Mouse (Mus musculus) liver, embryonic 16.5 days (tissue): ENCODE results near the gene Prkar2b. TPM values are rescaled to one million over a fixed set of nuclear protein-coding genes. Genes with fewer than 3 reads are reported as not detected.

Experiments used
- ATAC-seq: fragments of 200-750 bp; cut with Nextera tagmentation; 2 replicates; pipeline ENCODE4 v1.8.0; 2017; ENCODE audit warnings: low read depth, mild to moderate bottlenecking, moderate number of reproducible peaks, moderate library complexity
- H3K27ac ChIP-seq: fragments of 300-500 bp; sonication (generic); 2 replicates; pipeline ENCODE4 v1.5.1; 2014; ENCODE audit warnings: mild to moderate bottlenecking, low read length
- H3K27me3 ChIP-seq: fragments of 300-500 bp; sonication (generic); 2 replicates; pipeline ENCODE4 v1.6.1; 2014; ENCODE audit warnings: low read depth, low read length, mixed read lengths; ENCODE audit not compliant: control insufficient read depth, insufficient read depth
- H3K36me3 ChIP-seq: fragments of 300-500 bp; sonication (generic); 2 replicates; pipeline ENCODE4 v1.6.1; 2014; ENCODE audit warnings: mild to moderate bottlenecking; ENCODE audit not compliant: control insufficient read depth, insufficient read depth
- H3K4me1 ChIP-seq: fragments of 300-500 bp; sonication (generic); 2 replicates; pipeline ENCODE4 v1.6.1; 2014; ENCODE audit warnings: low read depth, low read length, mixed read lengths; ENCODE audit not compliant: control insufficient read depth
- H3K4me2 ChIP-seq: fragments of 300-500 bp; sonication (generic); 2 replicates; pipeline ENCODE4 v1.6.1; 2014; ENCODE audit warnings: low read depth, low read length, mixed read lengths
- H3K4me3 ChIP-seq: fragments of 300-500 bp; sonication (generic); 2 replicates; pipeline ENCODE4 v1.5.1; 2014; ENCODE audit warnings: low read depth, mild to moderate bottlenecking, low read length
- H3K9ac ChIP-seq: fragments of 300-500 bp; sonication (generic); 2 replicates; pipeline ENCODE4 v1.6.1; 2014; ENCODE audit warnings: low read depth, low read length
- H3K9me3 ChIP-seq: fragments of 300-500 bp; sonication (generic); replicated peaks from 2 replicates; pipeline ENCODE4 v1.6.1; 2016; ENCODE audit warnings: low read length; ENCODE audit not compliant: control insufficient read depth
- WGBS: fragments of 180-500 bp; shearing (Covaris S2); extraction: QIAGEN DNeasy Blood & Tissue Kit; methylation state at CpG from one replicate; pipeline ENCODE4 v1.1.7; 2014; ENCODE audit not compliant: insufficient replicate concordance; 5-methylcytosine and 5-hydroxymethylcytosine counted together
- polyA plus RNA-seq: library from polyadenylated mRNA; unstranded; fragments of >200 nt; fragmentation: Nextera tagmentation; extraction: Ambion mirVana; gene quantifications from 2 replicates; pipeline ENCODE4 v1.2.1, GENCODE M21; 2015

The Prkar2b gene
- polyA plus RNA-seq, 1 experiment from 2014 or later, result 53.8 TPM

DNA sequence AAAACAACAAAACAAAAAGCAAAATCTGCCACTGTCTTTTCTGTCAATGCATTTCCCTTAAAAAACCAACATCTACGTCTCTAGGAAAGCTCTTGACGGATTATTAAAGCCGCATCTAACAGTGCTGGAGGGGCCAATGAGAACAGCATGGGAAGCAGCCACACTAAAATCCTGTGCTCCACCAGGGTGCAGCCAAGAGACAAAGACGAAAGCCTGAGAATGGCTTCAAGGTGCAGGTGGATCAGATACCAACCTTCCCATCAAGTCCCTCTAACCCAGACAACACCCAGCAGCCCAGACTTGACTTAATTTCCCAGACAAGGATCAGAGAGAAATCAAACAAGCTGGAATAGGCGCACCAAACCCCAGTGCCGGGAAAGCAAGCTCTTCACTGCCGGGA, 84.6 kb downstream of the Prkar2b start:
- peaks cover 26% of the 10 kb centered on the region for H3K36me3 ChIP-seq
- WGBS, result 61% methylated on average over 7 of the region's 7 CpGs

DNA sequence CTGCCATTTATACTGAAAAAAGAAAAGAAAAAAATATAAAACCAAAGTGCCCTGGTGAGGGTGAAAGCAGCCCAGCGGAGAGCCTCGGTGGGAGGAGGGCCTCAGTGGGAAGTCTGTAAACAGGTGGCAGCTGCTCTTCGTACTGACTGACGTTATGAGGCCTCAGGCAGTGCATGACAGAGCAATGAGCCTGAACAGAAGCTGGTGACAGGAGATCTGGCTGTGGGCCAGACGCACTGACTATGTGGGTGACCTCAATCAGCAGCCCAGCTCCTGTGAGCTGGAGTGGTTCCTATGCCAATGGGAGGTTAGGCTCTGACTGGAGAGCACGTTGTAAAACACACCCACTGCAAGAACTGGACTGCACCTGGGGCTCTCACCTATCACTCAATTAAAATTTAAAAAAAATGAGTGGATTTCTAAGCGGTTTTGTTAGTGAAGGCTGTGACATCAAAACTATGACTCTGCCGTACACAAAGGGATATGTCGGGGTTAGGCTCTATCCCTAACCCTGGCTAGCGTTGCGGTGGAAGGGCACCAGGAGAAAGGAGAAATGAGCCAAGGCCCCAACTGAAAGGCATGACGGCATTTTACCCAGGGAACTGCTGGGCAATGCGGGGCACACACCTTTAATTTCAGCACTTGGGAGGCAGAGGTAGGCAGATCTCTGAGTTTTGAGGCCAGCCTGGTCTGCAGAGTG, 87.5 kb downstream of the Prkar2b start:
- peaks cover 11% of the 10 kb centered on the region for H3K4me1 ChIP-seq
- no peak overlapping the region for H3K4me3 ChIP-seq
- H3K36me3 ChIP-seq, result peaks cover 28% of the 10 kb centered on the region
- H3K9ac ChIP-seq, result peak overlapping the region; percentile 33; the same call in 1 of the 2 replicates
- WGBS, result 54% methylated on average over 13 of the region's 13 CpGs
- H3K4me2 ChIP-seq, result no peak overlapping the region
- H3K27me3 ChIP-seq, result no peaks in the 10 kb centered on the region
- H3K9me3 ChIP-seq, result no peaks in the 10 kb centered on the region
- ATAC-seq, result peak; percentile 97
- peak overlapping the region; percentile 84 for H3K27ac ChIP-seq

More for the DNA sequence above, 84.6 kb downstream of the Prkar2b start:
- H3K4me2 ChIP-seq, result no peak overlapping the region
- no peak for ATAC-seq
- no peak overlapping the region for H3K4me3 ChIP-seq
- H3K9me3 ChIP-seq, result no peaks in the 10 kb centered on the region
- H3K4me1 ChIP-seq, result peaks cover 11% of the 10 kb centered on the region
- H3K27ac ChIP-seq, result no peak overlapping the region
- no peaks in the 10 kb centered on the region for H3K27me3 ChIP-seq
- H3K9ac ChIP-seq, result no peak overlapping the region

DNA sequence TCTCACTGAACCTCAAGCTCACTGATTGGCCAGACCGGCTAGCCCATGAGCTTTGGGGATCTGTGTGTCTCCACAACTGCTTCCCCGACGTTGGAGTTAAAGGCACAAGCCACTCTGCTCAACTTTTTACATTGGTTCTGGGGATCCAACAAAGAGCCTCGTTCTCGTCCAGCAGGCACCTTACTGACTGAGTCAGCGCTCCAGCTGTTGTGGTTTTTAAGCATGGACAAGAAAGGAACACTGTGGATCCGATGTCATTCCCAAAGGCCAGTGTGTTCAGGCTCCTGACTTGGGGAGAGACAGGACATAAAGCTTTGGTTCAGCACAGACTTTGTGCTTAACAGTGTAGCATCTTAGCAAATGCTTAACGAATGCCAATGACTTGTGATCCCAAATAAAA, 89.5 kb downstream of the Prkar2b start:
- Histone ChIP-seq H3K4me2 (no peak overlapping the region), H3K9me3 (no peaks in the 10 kb centered on the region), H3K4me1 (peaks cover 19% of the 10 kb centered on the region), H3K9ac (no peak overlapping the region), H3K4me3 (no peak overlapping the region), H3K27ac (no peak overlapping the region), H3K27me3 (no peaks in the 10 kb centered on the region), H3K36me3 (peaks cover 25% of the 10 kb centered on the region)
- WGBS, result 85% methylated on average over 8 of the region's 8 CpGs
- ATAC-seq, result no peak

DNA sequence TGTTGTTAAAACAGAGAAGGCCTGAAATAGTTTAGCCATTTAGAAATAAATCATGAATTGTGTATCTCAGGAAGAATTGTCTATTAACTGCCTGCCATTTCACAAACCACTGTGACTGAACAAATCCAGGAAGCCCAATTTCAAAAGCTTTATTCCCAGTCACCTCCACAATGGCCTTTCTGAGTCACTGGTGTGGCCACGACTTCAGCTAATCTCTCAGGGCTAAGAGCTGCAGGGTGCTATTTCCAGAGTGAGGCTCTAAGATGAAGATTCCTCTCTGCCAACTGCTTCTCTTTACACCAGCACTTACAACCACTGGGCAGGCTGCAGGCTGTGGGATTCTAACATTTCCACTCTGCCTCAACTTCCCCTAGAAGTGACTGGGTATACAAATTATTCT, 92.0 kb downstream of the Prkar2b start:
- no peak for ATAC-seq
- Histone ChIP-seq H3K9ac (no peak overlapping the region), H3K4me2 (no peak overlapping the region), H3K4me1 (peaks cover 36% of the 10 kb centered on the region), H3K36me3 (peaks cover 27% of the 10 kb centered on the region), H3K9me3 (no peaks in the 10 kb centered on the region), H3K27me3 (no peaks in the 10 kb centered on the region), H3K4me3 (no peak overlapping the region), H3K27ac (peak overlapping the region; percentile 54)
- WGBS, result 41% methylated on average over 1 of the region's 1 CpGs

DNA sequence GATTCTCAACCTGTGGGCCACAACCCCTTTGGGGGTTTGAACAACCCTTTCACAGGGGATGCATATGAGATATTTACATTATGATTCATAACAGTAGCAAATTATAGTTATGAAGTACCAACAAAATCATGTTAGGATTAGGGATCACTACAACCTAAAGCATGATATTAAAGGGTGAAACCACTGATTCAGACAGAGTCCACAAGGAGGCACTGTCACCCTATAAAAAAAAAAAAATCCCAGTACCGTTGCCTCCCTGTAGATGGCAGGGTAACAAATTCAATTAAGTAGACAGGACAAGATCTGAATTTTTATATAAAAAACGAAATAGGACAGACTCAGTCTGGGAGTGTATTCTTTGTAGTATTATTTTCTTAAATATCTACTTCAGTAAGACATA, 93.6 kb downstream of the Prkar2b start:
- Histone ChIP-seq H3K27ac (peak overlapping the region; percentile 94), H3K9me3 (no peaks in the 10 kb centered on the region), H3K27me3 (no peaks in the 10 kb centered on the region), H3K4me1 (peaks cover 25% of the 10 kb centered on the region), H3K36me3 (peaks cover 32% of the 10 kb centered on the region), H3K9ac (no peak overlapping the region), H3K4me2 (no peak overlapping the region), H3K4me3 (no peak overlapping the region)
- ATAC-seq, result no peak
- WGBS, result 3% methylated on average over 2 of the region's 2 CpGs

DNA sequence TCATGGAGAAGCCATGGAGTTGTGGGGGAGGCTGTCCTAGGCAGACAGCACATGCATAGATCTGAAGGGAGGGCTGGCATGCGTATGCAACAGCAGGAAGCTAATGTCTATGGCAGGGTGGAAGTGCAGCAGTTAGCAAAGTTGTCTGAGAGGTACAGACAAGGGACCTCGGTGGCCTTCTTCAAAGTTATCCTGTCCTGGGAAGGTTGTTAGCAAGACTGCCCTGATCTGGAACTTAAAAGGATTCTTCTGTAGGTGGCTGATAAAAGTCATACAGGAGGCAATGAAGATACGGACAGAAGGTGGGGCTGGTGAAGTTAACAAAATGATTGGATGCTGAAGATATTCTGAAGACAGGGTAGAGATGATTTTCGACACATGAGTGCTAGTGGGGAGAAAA, 94.7 kb downstream of the Prkar2b start:
- H3K4me1 ChIP-seq, result peaks cover 25% of the 10 kb centered on the region
- no peak overlapping the region for H3K4me3 ChIP-seq
- H3K36me3 ChIP-seq, result peaks cover 29% of the 10 kb centered on the region
- H3K9me3 ChIP-seq, result no peaks in the 10 kb centered on the region
- peak overlapping the region; percentile 26 for H3K4me2 ChIP-seq
- H3K27me3 ChIP-seq, result no peaks in the 10 kb centered on the region
- H3K9ac ChIP-seq, result peak overlapping the region; percentile 49
- H3K27ac ChIP-seq, result peak overlapping the region; percentile 94
- 25% methylated on average over 4 of the region's 4 CpGs for WGBS
- peak; percentile 86 for ATAC-seq

DNA sequence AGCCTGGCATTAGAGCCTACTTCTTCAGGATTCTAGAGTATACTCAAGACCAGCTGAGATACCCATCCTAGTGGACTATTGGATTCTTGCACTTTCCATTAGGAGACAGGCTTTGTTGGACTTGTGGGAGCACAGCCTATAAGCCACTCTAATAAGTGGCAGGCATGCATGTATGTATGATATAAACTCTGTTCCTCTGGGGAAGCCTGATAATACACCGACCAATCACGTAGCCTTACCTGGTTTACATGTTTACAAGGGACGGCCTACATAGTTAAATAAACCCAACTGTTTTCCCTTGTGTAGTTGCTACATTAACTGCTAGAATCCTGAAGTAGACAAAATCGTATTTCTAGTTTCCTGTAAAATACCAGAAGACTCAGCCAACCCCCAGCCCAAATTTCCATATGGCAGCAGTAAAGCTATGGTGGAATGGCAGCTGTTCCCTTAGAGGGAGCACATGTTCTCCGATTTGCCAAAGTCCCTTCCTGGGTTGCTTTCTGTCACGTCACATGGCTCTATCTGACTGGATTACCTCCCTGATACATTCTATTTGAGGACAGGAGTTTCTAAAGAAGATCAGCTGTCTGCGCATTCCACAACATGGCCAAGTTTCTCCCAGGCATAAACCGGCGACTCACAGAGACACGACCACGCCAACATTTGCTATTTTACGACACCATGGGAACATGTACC, 95.4 kb downstream of the Prkar2b start:
- peak; percentile 85 for ATAC-seq
- WGBS, result 64% methylated on average over 12 of the region's 12 CpGs
- Histone ChIP-seq H3K27me3 (no peaks in the 10 kb centered on the region), H3K9ac (no peak overlapping the region; the same call in 1 of the 2 replicates), H3K36me3 (peaks cover 32% of the 10 kb centered on the region), H3K4me2 (peak overlapping the region; percentile 26), H3K4me3 (no peak overlapping the region), H3K4me1 (peaks cover 25% of the 10 kb centered on the region), H3K9me3 (no peaks in the 10 kb centered on the region), H3K27ac (peak overlapping the region; percentile 94)

DNA sequence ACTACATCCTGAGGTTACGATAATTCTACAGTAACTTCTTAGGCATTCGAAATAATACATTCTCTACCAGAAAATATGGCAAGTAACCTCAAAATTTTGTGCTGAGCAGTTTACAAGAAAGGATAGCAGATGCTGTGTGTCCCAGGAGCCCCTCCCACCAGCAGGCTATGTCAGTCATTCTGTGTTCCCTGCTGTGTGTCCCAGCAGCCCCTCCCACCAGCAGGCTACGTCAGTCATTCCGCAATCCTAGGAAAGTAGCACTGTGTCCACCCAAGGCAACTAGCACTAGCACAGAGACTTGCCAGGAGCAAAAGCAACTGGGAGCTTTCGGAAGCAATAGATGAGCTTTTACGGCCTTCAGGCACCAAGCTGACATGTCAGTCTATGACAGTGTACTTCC, 97.0 kb downstream of the Prkar2b start:
- 84% methylated on average over 6 of the region's 6 CpGs for WGBS
- Histone ChIP-seq H3K9me3 (no peaks in the 10 kb centered on the region), H3K27me3 (no peaks in the 10 kb centered on the region), H3K4me1 (peaks cover 25% of the 10 kb centered on the region), H3K4me3 (no peak overlapping the region), H3K4me2 (no peak overlapping the region), H3K36me3 (peaks cover 41% of the 10 kb centered on the region), H3K9ac (no peak overlapping the region), H3K27ac (peak overlapping the region; percentile 20; the same call in 1 of the 2 replicates)
- no peak for ATAC-seq

DNA sequence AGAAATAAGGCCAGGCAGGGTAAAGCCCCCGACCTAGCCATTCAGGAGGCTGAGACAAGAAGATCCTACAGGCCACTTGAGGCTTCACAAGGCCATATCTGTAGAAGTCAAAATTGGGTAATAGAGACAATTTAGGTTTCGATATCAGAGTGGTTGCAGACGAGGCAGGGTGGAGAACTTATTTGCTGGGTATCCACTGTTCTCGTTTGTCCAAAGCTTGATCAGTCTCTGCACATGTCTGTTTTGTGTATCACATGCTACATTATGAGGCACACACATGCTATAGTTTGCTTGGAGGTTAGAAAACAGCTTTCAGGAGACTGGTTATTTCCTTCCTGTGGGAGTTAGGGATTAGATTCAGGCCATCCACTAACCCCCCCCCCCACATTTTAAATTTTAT, 105.3 kb downstream of the Prkar2b start:
- no peak for ATAC-seq
- Histone ChIP-seq H3K4me2 (no peak overlapping the region), H3K27ac (no peak overlapping the region), H3K4me1 (peaks cover 2% of the 10 kb centered on the region), H3K9ac (no peak overlapping the region), H3K36me3 (peaks cover 11% of the 10 kb centered on the region), H3K4me3 (no peak overlapping the region), H3K27me3 (no peaks in the 10 kb centered on the region), H3K9me3 (no peaks in the 10 kb centered on the region)
- WGBS, result 58% methylated on average over 4 of the region's 4 CpGs
